Mouse (Mus musculus) spleen, adult 2 months (tissue): ENCODE data around the gene Cfap61. TPM values are rescaled to one million over a fixed set of nuclear protein-coding genes. Genes with fewer than 3 reads are reported as not detected.

Source experiments
- DNase-seq, 2 experiments: peaks; one replicate each; pipeline versions ENCODE4 v3.0.0 to v3.0.0-alpha.2; 2012 to 2021; ENCODE audit warnings: low spot score in 2 of 2, low read depth in 1 of 2
- H3K27ac ChIP-seq: fragments of 200-500 bp; 2 replicates; pipeline ENCODE4 v1.5.1; 2012; ENCODE audit warnings: low read length, inconsistent platforms; ENCODE audit not compliant: insufficient read depth
- H3K27me3 ChIP-seq: fragments of 200-500 bp; 2 replicates; pipeline ENCODE4 v1.6.1; 2012; ENCODE audit warnings: mild to moderate bottlenecking, moderate library complexity, low read length, inconsistent platforms; ENCODE audit not compliant: control insufficient read depth, insufficient read depth
- H3K36me3 ChIP-seq: fragments of 200-500 bp; 2 replicates; pipeline ENCODE4 v1.6.1; 2012; ENCODE audit warnings: mild to moderate bottlenecking, low read length, inconsistent platforms; ENCODE audit not compliant: control insufficient read depth, insufficient read depth
- H3K4me1 ChIP-seq: fragments of 200-500 bp; 2 replicates; pipeline ENCODE4 v1.6.1; 2011; ENCODE audit warnings: inconsistent platforms; ENCODE audit not compliant: control insufficient read depth, insufficient read depth, insufficient read length
- H3K4me3 ChIP-seq: fragments of 200-500 bp; 2 replicates; pipeline ENCODE4 v1.5.1; 2011; ENCODE audit warnings: mild to moderate bottlenecking, inconsistent platforms; ENCODE audit not compliant: insufficient read depth, insufficient read length; ENCODE audit errors: extremely low read depth
- CTCF ChIP-seq: fragments of 200-500 bp; IDR thresholded peaks from 2 replicates; pipeline ENCODE4 v1.5.1; 2011; ENCODE audit warnings: mild to moderate bottlenecking, inconsistent platforms; ENCODE audit not compliant: insufficient read depth, insufficient read length, insufficient replicate concordance; ENCODE audit errors: extremely low read depth
- POLR2A ChIP-seq: fragments of 200-500 bp; IDR thresholded peaks from 2 replicates; pipeline ENCODE4 v1.6.1; 2011; ENCODE audit warnings: low read depth, low read length, inconsistent platforms
- WGBS: fragments of 180-500 bp; shearing (Covaris S2); methylation state at CpG from one replicate; pipeline ENCODE4 v1.1.7; 2018; 5-methylcytosine and 5-hydroxymethylcytosine counted together
- polyA plus RNA-seq: library from polyadenylated mRNA; depleted of rRNA; stranded (reverse); fragments of >200 nt; gene quantifications from 2 replicates; pipeline ENCODE4 v1.2.3, GENCODE M21; 2012; rRNA removed

Cfap61 gene
- polyA plus RNA-seq, 1 experiment = 0.40 TPM

DNA sequence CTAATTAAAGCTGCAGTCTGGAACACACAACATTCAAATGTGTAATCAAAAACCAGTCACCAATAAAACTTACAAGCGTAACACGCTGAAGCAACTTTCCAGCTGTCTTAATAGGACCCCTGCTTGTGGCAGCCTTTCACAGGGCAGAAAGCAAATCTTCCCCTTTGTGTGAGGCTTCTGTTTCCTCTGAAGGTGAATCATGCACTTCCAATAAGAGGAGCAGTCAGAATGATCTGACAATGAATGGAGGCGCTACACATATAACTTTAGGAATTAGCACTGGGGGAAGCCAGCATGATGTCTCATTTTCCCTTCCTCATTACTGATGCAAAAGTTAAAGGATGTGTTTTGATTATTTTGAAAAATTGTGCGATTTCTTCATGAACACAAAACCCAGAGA lies 326.6 kb downstream of the Cfap61 start:
- Histone ChIP-seq H3K36me3 (no peaks in the 10 kb centered on the region), H3K27ac (no peak overlapping the region), H3K4me1 (no peaks in the 10 kb centered on the region), H3K27me3 (no peaks in the 10 kb centered on the region), H3K4me3 (no peak overlapping the region)
- DNase-seq = no peak
- no peak for TF ChIP-seq CTCF
- no peak for TF ChIP-seq POLR2A
- 97% methylated on average over 4 of the region's 4 CpGs for WGBS

GRCm38 (mm10) chr2:146262215-146262614 lies 327.6 kb downstream of the Cfap61 start:
- TF ChIP-seq CTCF = no peak
- TF ChIP-seq POLR2A = no peak
- no peak overlapping the region for H3K4me3 ChIP-seq
- H3K4me1 ChIP-seq = no peaks in the 10 kb centered on the region
- no peak overlapping the region for H3K27ac ChIP-seq
- WGBS = 93% methylated on average over 10 of the region's 10 CpGs
- no peak for DNase-seq
- H3K36me3 ChIP-seq = no peaks in the 10 kb centered on the region
- H3K27me3 ChIP-seq = no peaks in the 10 kb centered on the region

GRCm38 (mm10) chr2:146262966-146263365 lies 328.4 kb downstream of the Cfap61 start:
- TF ChIP-seq CTCF (no peak), POLR2A (no peak)
- no peak overlapping the region for H3K27ac ChIP-seq

More at GRCm38 (mm10) chr2:146262966-146263365, 328.4 kb downstream of the Cfap61 start:
- no peaks in the 10 kb centered on the region for H3K36me3 ChIP-seq
- no peak for DNase-seq
- no peaks in the 10 kb centered on the region for H3K4me1 ChIP-seq
- H3K27me3 ChIP-seq = no peaks in the 10 kb centered on the region
- H3K4me3 ChIP-seq = no peak overlapping the region

Other genes starting within 250 kb of the Cfap61 start
- gene Naa20, start 32.7 kb upstream of the Cfap61 start, polyA plus RNA-seq = 7.9 and 10.1 TPM in 2 replicates
- gene Crnkl1, start 230 bp downstream of the Cfap61 start, polyA plus RNA-seq = 10.1 and 12.0 TPM in 2 replicates